Mouse (Mus musculus): ENCODE measurements around the gene Fmo4.

- TF ChIP-seq POLR2A (IDR thresholded peaks at IDR 0.05; ENCODE audit: borderline replicate concordance, extremely low read depth, insufficient read depth, insufficient read length, poor library complexity, severe bottlenecking) (no peak), CTCF (IDR thresholded peaks at IDR 0.05; ENCODE audit: borderline replicate concordance, extremely low read depth, insufficient read depth, insufficient read length) (no peak)
These were observed 45.0 kb upstream of the Fmo4 start for GRCm38 (mm10) chr1:162858748-162859130.

All from brain, embryonic 14.5 days (tissue).